Mouse (Mus musculus) layer of hippocampus, postnatal 14 days (tissue): ENCODE measurements around the gene Nt5dc2. TPM values are rescaled to one million over a fixed set of nuclear protein-coding genes. Genes with fewer than 3 reads are reported as not detected.

Source experiments
- DNase-seq, 2 experiments: peaks; one replicate each; pipeline ENCODE4 v3.0.0; 2021 to 2022; ENCODE audit warnings: low spot score in 2 of 2, mixed read lengths in 1 of 2
- total RNA-seq, 2 experiments: library from RNA; stranded (reverse); gene quantifications; 2 replicates each; pipeline ENCODE4 v1.2.3; 2021

Nt5dc2 gene
- total RNA-seq, 2 experiments from 2014 or later, result 15.2 to 18.8 TPM

- DNase-seq, result no peak
These were observed 2.3 kb downstream of the Nt5dc2 start for GRCm38 (mm10) chr14:31133023-31133665.

DNA sequence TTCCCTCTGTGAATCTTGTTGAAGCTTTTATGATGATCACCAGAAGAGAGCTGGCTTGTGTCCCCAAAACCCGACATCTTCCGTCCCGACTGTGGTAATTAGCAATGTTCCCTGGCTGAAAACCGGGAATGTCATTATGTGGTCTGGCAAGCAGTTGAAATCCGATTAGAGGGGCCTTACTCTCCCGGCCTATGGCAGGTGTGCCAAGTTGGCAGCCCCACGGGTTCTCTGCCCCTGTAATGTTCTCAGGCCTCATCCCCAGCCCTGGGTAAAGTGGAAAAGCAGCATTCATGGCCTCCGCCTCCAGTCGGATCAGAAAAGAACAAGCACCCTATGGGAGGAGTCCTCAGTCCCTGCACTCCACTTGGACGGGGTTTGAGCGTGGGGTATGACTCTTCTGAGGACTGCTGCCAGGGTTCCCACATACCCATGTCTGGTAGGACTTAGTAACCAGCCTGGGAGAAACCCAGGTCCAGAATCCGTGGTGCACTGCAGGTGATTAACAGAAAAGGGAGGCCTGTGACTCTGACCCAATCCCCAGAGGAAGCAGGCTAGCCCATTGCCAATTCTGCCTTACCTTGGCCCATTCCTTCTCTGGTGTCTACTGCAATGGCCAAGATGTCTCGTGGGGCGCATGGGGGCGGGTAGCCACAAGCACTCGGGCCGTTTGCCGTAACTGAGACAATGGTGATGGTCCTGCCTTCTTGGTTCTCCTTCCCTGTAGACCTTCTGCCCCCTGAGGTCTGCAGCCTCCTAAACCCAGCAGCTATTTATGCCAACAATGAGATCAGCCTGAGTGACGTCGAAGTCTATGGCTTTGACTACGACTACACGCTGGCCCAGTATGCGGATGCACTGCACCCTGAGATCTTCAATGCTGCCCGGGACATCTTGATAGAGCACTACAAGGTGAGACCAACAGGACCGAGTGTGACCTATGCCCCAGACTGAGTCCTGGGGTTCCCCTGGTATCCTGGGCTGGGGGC lies 3.5 kb downstream of the Nt5dc2 start:
- peak in 1 of 2 experiments; percentile 56 for DNase-seq

- no peak for DNase-seq
These were observed 4.9 kb downstream of the Nt5dc2 start for GRCm38 (mm10) chr14:31135495-31136410.

DNA sequence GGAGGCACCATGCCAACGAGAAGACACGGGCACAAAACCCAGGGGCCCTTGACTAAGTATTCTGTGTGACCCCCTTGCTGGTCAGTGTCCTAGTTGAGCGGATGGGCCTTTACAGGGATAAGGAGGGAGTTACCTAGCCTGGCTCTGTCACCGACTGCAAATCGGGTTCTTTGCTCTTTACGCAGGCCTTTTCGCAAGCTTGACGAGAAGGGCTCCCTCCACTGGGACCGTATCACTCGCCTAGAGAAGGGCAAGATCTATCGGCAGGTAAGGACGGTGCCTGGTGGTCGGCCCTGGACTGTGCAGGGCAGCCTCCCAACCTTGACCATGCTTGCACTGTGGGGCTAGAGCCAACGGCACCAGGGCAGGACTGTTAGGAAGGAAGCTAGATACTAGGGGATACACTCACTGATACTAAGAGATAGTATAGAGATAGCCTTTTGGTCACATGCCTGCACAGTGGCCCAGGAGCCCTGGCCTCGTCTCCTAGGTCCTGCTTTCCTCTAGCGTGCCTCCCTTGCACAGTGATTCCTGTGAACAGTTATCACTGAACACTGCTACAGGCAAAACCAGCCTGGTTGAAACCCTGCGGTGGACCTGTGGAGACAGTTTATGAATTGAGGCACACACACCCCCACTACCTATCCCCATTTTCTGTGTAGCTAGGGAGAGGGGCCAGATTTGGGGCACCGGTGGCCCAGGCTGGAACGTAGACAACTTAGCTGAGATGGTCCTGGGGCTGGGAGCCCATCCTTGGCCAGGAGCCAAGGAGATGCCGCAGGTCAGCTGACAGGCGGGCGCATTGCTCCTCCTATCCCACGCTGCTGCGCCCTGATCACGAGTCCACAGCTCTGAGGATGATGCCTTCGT lies 5.8 kb downstream of the Nt5dc2 start:
- no peak for DNase-seq

DNA sequence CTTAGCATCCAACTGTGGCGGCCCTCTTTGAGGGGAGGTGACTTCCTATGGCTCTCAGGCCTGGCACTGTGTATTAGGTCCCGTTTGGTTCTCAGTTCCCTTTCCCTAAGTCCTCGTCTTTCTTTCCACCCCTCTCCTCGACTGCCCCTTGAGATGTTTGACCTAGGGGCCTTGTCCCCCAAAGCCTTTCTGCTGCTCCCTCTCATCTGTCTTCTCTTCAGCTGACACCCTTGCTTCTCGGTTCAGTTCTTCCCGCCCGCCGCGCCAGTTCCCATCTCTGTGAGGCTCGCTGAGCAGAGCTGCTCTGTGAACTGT lies 6.4 kb downstream of the Nt5dc2 start:
- DNase-seq, result no peak

DNA sequence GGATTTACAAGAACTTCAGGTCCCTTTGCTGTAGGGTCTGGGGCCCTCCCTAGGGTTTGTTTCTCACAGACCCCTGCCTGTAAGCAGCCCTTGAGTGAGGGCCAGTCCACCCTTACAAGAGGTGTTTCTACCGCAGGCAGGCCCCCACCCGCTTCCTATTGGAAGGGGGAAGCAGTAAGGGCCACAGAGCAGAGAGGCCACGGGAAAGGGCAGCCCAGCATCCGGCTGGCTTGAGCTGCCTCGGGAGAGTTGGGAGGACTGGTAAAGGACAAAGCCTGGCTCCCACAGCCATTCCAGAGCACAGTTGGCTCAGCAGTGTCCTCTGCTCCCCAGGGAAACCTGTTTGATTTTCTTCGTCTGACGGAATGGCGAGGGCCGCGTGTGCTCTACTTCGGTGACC lies 6.9 kb downstream of the Nt5dc2 start:
- no peak for DNase-seq

- no peak for DNase-seq
These were observed 7.5 kb downstream of the Nt5dc2 start for GRCm38 (mm10) chr14:31138219-31138896.

GRCm38 (mm10) chr14:31138897-31139429 lies 8.1 kb downstream of the Nt5dc2 start:
- DNase-seq, result no peak

DNA sequence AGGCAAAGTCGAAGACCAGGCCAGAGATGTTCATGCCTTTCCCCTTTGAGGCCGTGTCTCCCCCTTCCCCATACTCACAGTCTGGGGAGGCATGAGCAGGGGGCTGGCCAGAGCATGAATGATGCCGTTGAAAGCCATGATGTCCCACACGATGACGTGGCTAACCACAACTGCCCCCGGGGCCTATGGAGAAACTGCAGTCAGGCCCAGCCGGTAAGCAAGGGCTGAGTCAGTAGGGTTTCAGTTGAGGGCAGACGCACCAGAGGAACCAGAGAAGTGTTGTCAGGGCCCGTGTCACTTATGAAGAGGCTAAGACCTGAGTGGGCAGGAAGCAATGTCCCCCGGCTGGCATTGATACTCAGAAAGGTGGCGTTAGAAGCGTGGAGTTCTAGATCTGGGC lies 8.8 kb downstream of the Nt5dc2 start:
- DNase-seq, result no peak

- no peak for DNase-seq
These were observed 9.3 kb downstream of the Nt5dc2 start for GRCm38 (mm10) chr14:31140141-31140540.

DNA sequence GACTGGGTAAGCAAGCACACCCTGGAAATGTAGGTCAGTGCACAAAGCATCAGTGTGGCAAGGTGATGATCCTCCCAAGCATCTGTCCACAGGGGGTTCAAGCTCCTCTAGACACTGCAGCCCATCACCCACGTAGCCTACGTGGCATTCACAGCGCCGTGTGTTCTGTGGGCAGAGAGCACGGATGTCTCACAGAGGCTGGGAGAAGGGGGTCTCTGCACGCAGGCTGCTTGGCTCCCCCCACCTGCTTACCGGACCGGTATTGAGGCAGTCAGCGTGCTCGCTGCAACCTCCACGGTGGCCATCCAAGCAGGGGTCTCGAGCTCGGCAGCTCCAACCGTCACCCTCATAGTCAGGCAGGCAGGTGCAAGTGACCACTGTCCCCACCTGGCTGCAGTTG lies 10.2 kb downstream of the Nt5dc2 start:
- DNase-seq, result no peak

GRCm38 (mm10) chr14:31145694-31146093 lies 14.8 kb downstream of the Nt5dc2 start:
- no peak for DNase-seq

GRCm38 (mm10) chr14:31160196-31161150 lies 29.6 kb downstream of the Nt5dc2 start:
- no peak for DNase-seq

- DNase-seq, result no peak
These were observed 30.3 kb downstream of the Nt5dc2 start for GRCm38 (mm10) chr14:31161191-31161590.

GRCm38 (mm10) chr14:31161638-31162037 lies 30.8 kb downstream of the Nt5dc2 start:
- no peak for DNase-seq

- DNase-seq, result no peak
These were observed 33.2 kb downstream of the Nt5dc2 start for GRCm38 (mm10) chr14:31164067-31164466.

GRCm38 (mm10) chr14:31165010-31165409 lies 34.2 kb downstream of the Nt5dc2 start:
- DNase-seq, result no peak

- DNase-seq, result no peak
These were observed 34.6 kb downstream of the Nt5dc2 start for GRCm38 (mm10) chr14:31165458-31165857.
